Mouse (Mus musculus) thymus, postnatal 36 days (tissue): Measurements from ENCODE around the gene Dst.
A peak's percentile ranks its signal among the peaks of the same experiment; 100 is the strongest.

Source experiments
- DNase-seq, 2 experiments: peaks; one replicate each; pipeline ENCODE4 v3.0.0; 2022; ENCODE audit warnings: mixed read lengths in 2 of 2

Gene Dst

DNA sequence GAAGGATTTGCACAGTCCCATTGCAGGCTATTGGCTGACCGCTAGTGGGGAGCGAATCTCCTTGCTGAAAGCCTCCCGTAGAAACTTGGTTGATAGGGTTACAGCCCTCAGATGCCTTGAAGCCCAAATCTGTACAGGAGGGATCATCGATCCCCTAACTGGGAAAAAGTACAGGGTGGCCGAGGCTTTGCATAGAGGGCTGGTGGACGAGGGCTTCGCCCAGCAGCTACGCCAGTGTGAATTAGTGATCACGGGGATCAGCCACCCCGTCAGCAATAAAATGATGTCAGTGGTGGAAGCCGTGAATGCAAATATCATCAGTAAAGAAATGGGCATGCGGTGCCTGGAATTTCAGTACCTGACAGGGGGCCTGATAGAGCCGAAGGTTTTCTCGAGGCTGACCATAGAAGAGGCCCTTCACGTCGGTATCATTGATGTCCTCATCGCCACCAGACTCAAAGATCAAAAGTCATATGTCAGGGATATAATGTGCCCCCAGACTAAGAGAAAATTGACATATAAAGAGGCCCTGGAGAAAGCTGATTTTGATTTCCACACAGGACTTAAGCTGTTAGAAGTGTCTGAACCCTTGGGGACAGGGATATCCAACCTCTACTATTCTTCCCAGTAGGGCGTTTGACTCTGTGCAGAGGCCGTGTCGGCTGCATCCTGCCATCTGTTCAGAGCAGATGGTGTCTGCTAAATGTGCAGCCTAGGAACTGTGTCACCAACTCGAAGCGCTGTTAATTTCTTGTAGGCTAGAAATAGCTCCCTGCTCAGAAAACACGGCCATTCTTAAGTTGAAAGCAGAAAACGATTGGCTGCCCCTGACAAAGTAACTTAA lies 274.6 kb downstream of the Dst start:
- peak in 1 of 2 experiments; percentile 39 for DNase-seq

- no peak for DNase-seq
These were observed 275.4 kb downstream of the Dst start for GRCm38 (mm10) chr1:34183250-34183926.

GRCm38 (mm10) chr1:34184266-34184665 lies 276.2 kb downstream of the Dst start:
- DNase-seq = no peak

- DNase-seq = no peak
These were observed 278.0 kb downstream of the Dst start for GRCm38 (mm10) chr1:34186033-34186432.

DNA sequence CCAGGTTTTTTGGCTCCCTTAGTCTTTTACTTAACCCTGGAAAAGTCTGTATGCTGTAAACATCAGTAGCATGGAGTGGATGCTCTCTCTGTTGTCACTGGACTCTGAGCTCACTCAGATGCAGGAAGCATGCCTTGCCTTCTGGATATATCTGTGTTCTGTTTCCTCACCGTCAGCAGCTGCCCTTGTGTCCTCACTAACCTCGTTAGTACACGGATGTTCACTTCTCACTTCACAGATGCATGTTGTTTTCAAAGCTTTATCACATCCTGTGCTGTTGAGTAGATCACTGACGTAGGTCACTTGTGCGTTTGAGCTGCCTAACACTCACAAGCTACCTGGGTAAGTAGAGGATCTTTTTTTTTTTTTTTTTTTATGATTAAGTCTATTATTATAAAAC lies 279.5 kb downstream of the Dst start:
- peak; percentile 13 to 43 for DNase-seq

DNA sequence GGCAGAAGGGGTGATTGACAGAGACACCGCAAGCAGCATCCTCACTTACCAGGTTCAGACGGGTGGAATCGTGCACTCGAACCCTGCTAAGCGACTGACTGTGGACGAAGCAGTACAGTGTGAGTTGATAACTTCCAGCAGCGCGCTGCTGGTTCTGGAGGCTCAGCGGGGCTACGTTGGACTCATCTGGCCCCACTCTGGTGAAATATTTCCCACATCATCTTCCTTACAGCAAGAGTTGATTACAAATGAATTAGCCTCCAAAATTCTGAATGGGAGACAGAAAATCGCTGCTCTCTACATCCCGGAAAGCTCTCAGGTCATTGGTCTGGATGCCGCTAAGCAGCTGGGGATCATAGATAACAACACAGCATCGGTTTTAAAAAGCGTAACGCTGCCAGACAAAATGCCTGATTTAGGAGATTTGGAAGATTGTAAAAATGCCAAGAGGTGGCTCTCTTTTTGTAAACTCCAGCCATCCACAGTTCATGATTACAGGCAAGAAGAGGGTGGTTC lies 280.8 kb downstream of the Dst start:
- DNase-seq = no peak

DNA sequence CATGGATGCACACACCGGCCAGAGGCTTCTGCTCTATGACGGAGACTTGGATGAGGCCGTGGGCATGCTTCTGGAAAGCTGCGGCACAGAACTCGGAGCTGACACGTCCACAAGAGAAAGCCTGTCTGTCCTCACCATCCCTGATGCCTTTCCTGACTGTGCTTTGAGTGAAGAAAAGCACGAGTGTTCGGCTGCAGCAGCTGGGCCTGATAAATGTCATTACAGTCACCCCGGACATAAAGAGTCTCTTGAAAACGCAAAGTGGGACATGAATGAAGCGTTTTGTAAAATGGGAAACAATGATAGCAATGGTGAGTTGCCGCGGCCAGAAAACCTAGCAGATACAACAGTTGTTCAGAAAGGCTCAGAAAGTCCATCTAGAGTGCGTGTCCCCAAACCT lies 281.3 kb downstream of the Dst start:
- DNase-seq = no peak

DNA sequence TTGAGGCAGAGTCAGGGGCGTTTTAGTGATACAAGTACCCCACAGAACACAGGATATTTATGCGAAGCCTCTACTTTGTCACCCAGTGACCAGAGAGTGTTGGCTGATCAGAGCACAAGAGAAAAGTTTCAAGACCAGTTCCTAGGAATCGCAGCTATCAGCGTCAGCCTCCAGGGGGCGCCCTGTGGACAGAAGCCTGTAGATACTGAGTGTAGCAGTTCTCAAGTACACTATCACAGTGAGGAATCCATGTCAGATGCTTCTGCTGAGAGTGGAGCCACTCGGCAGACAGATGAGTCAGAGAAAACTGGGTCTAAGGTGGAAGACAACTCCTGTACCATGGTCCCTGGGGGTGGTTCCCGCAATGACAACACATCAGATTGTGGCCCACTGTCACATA lies 281.9 kb downstream of the Dst start:
- DNase-seq = peak; percentile 48 to 52

DNA sequence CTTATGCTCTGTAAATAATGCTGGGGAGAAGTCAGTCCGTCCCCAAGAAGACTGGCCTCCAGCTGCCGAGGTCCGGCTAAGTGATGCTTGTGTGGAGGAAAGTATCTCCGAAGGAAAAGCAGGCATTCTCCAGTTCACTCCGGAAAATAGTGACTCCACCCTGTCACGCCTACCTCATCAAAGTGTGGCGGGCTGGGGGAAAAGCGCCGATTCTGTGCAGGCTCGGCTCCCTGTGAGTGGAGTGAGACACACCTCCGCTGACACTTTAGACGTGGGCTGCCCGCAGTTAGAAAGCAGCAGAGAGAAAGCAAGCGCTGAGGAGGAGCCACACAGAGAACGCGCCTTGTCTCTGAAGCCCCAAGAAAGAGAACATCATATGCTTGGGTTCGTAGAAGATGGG lies 284.1 kb downstream of the Dst start:
- no peak for DNase-seq

GRCm38 (mm10) chr1:34200791-34201190 lies 292.8 kb downstream of the Dst start:
- no peak for DNase-seq

- DNase-seq = no peak
These were observed 293.5 kb downstream of the Dst start for GRCm38 (mm10) chr1:34201483-34201882.

DNA sequence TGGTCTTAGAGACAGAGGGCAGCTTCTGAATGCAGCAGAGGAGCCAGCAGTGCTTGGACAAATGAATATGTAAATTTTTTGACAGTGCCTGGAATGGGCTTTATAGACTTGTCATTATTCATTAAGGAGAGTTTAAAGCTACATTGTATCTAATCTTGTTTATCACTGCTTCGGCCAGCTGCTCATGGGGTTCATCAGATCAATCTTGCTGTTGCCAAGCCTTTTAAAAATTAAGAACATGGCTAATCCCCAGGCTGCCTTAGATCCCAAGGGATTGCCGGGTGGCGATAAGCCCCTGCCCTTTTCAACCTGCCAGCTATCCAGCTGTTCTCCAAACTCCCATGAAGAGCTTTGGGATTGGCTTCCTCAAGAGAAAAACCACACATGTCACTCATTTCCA lies 303.7 kb downstream of the Dst start:
- no peak for DNase-seq

GRCm38 (mm10) chr1:34216456-34216855 lies 308.4 kb downstream of the Dst start:
- no peak for DNase-seq

GRCm38 (mm10) chr1:34218323-34218722 lies 310.3 kb downstream of the Dst start:
- DNase-seq = peak; percentile 75 to 77

DNA sequence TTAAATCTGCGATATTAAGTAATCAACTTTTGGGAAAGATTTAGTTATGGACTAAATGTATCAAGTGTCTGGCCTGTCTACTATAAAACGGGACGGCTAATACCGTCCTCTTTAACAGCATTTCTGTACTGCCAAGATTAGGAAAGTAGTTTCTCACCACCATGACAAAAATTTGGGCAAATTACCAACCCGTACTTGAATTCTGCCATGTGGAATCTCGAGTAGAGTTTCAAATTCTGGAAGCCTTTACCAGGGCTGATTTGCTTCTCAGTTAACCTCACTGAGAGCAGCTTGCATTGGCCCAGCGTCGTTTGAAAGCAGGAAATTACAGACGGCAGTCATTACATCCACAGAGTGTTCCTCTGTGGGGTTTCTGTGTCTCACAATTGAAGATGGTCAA lies 310.8 kb downstream of the Dst start:
- no peak for DNase-seq

- no peak for DNase-seq
These were observed 312.1 kb downstream of the Dst start for GRCm38 (mm10) chr1:34220094-34220601.

GRCm38 (mm10) chr1:34223866-34224265 lies 315.8 kb downstream of the Dst start:
- DNase-seq = no peak

DNA sequence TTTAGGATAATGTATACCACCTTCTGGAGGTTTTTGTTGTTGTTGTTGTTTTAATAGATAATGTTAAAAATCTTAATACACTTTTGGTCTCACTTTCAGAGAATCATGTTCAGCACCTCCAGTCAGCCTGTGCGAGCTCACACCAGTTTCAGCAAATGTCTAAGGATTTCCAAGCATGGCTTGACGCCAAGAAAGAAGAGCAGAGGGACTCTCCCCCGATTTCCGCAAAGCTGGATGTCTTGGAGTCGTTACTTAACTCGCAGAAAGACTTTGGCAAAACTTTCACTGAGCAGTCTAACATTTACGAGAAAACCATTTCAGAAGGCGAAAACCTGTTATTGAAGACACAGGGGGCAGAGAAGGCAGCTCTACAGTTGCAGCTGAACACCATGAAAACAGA lies 319.7 kb downstream of the Dst start:
- DNase-seq = no peak

DNA sequence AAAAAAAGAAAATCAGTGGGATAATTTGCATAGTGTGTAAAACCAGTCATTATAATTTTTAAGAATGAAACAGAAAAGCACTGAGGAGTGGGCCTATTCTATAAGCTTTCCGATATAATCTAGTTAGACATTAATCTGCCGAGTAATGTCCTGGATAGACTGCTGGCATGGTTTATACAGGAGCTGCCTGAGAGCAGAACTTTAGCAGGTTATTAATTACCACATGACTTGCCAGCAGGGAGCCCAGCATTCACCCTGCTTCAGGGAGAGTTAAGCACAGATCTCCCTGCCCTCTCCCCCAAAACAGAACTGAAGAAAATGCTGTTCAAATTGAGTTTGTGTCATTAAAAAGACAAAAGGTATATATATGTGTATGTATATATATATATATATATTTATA lies 323.0 kb downstream of the Dst start:
- DNase-seq = no peak

DNA sequence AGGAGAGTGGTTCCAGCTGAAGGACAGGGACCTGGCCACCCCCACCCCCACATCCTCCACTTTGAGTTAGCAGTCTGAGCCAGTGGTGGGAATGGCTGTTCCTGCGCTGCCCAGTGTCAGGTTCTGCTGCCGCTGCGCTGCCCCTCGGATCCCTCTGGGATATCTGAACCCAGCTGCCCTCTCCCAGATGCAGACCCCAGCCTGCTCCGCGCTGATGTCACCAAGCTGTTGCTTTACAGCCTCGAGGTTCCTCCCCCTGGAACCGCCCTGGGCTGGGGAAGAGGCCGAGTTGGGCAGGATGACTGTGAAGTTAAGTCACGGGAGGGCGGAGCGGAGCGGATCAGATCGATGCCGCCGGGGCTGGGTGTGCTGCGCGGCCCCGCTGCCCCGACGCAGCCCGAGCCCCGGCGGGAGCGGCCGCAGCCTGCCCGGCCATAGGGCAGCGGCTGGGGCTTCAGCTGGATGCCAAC lies 328.3 kb downstream of the Dst start:
- DNase-seq = peak; percentile 31 to 42

GRCm38 (mm10) chr1:34237211-34237610 lies 329.2 kb downstream of the Dst start:
- DNase-seq = no peak

- no peak for DNase-seq
These were observed 329.7 kb downstream of the Dst start for GRCm38 (mm10) chr1:34237689-34238091.

- no peak for DNase-seq
These were observed 330.2 kb downstream of the Dst start for GRCm38 (mm10) chr1:34238231-34238630.

DNA sequence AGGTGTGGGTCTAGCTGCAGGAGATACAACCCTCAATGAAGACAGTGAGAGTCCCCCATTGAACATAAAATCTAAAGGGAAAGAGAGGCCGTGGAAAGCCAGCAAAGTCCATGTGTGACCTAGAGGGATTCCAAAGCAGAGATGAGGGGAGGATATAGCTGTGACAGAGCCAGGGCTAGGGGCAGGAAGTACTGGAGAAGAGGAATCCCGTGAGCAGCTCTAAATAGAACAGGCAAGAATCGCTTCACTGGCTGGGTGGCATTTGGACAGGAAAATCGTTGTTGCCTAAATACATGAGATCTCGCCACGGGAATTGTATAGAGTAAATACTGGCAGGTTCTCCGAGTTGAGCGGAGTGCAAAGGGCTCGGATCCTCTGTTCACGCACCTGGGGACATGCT lies 336.7 kb downstream of the Dst start:
- DNase-seq = no peak
